In the genomic region with DNA sequence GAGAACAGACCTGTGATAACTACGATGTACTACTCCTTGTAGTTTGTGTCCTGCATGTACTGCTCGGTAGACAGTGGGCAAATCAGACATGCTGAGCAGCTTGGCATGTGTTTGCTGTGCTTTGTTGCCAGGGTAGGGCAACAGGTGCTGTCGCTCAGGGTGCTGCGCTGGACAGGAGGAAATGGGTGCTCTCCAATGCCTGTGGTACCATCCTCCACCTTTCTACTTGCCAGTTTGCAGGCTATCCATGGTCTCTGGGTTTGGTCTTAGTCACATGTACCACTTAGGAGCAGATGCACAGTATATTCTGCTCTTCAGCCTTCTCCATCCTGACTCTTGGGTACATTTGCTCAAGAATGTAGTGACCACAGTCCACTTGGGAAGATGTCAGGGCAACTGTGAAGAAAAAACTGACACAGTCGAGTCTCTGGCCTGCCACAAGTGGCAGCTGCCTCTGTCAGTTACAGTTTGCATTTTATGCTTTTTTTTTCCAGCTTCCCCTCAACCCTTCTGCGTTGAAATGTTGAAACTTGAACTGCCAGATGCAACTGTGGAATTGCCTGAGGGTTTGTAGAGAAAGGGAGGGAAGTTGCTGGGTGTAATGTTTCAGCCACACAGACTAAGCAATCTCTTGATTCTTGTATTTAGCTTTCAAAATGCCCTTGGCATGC, we compare ENCODE assay signal across 9 mouse cellular contexts. TPM values are rescaled to one million over a fixed set of nuclear protein-coding genes. Genes with fewer than 3 reads are reported as not detected.
DNase-seq lines count a peak whose midpoint lies in the region; ATAC-seq lines count a peak whose summit lies in the region.
"Had no signal": no experiment of that assay in that cellular context is flagged by ENCODE, and none has a peak within 500 bp of the region (broad histone marks: within the 10 kb centered on the region; RNA-seq: fewer than 3 reads in every experiment).

No protein-coding gene starts in this region.

- no peaks in the 10 kb centered on the region; the same call in 1 of the 2 replicates for H3K36me3 ChIP-seq in neural tube, embryonic 11.5 days (ENCODE audit: control insufficient read depth, insufficient read depth, low read length)
- peaks cover 11% of the 10 kb centered on the region; the same call in 1 of the 2 replicates for H3K36me3 ChIP-seq in stomach, embryonic 14.5 days (ENCODE audit: control insufficient read depth, insufficient read depth, low read length)

- no peak overlapping the region for H3K9ac ChIP-seq in neural tube, embryonic 11.5 days (ENCODE audit: low read length)
- H3K9ac ChIP-seq in stomach, embryonic 14.5 days (replicated peaks; ENCODE audit: low read depth, low read length): 0 out of 2 replicates have a peak overlapping the region, but pooled peaks have one; percentile 3

- H3K4me2 ChIP-seq in neural tube, embryonic 11.5 days (ENCODE audit: low read depth): no peak overlapping the region
- H3K4me2 ChIP-seq in stomach, embryonic 14.5 days (replicated peaks; ENCODE audit: low read depth, low read length): no peak overlapping the region

- no peak overlapping the region for H3K4me3 ChIP-seq in neural tube, embryonic 11.5 days (ENCODE audit: low read depth, low read length)
- no peak overlapping the region for H3K4me3 ChIP-seq in stomach, embryonic 14.5 days (ENCODE audit: low read depth, low read length)

- DNase-seq in gastrocnemius, adult 18-20 months (ENCODE audit: low spot score): peak; percentile 56
- no peak for DNase-seq in gastrocnemius, postnatal 10 days
- no peak for DNase-seq in neural tube, embryonic 11.5 days (ENCODE audit: low spot score)
- DNase-seq in neural tube, embryonic 10.5 days (ENCODE audit: extremely low spot score, low spot score): no peak
- DNase-seq in gastrocnemius, postnatal 14 days: peak; percentile 37
- no peak for DNase-seq in left cerebral cortex, adult 8-10 months (ENCODE audit: low spot score in 2 of 2)
- no peak for DNase-seq in urinary bladder, postnatal 36 days (ENCODE audit: low spot score in 2 of 2)
- DNase-seq: kidney, adult 2 months had no signal

- H3K27me3 ChIP-seq in neural tube, embryonic 11.5 days (ENCODE audit: control insufficient read depth, insufficient read depth, low read length): no peaks in the 10 kb centered on the region
- no peaks in the 10 kb centered on the region for H3K27me3 ChIP-seq in stomach, embryonic 14.5 days (ENCODE audit: control insufficient read depth, insufficient read depth, low read length)

- 84% methylated on average over 6 of the region's 6 CpGs for WGBS in neural tube, embryonic 11.5 days
- 72% methylated on average over 6 of the region's 6 CpGs for WGBS in stomach, embryonic 14.5 days

- peak overlapping the region; percentile 23; the same call in 1 of the 2 replicates for H3K27ac ChIP-seq in neural tube, embryonic 11.5 days (ENCODE audit: low read depth, low read length)
- H3K27ac ChIP-seq in stomach, embryonic 14.5 days (ENCODE audit: low read length): no peak overlapping the region

- intact Hi-C loops in gastrocnemius, postnatal 14 days (cut with DNase I; ENCODE audit: low total_unique reads): no loop called here

- ATAC-seq in neural tube, embryonic 11.5 days (ENCODE audit: insufficient read depth, low FRiP score, low TSS enrichment): no peak
- ATAC-seq in stomach, embryonic 14.5 days (ENCODE audit: insufficient number of reproducible peaks, insufficient read depth, low FRiP score, low read depth): no peak

- peaks cover 6% of the 10 kb centered on the region for H3K4me1 ChIP-seq in neural tube, embryonic 11.5 days (ENCODE audit: control insufficient read depth, insufficient read depth, low read length)
- H3K4me1 ChIP-seq in stomach, embryonic 14.5 days (ENCODE audit: control insufficient read depth, insufficient read depth, low read length): 0 out of 2 replicates have a peak, but pooled peaks cover 2% of the 10 kb centered on the region

- no peaks in the 10 kb centered on the region for H3K9me3 ChIP-seq in neural tube, embryonic 11.5 days (ENCODE audit: control insufficient read depth, low read length)
- H3K9me3 ChIP-seq in stomach, embryonic 14.5 days (ENCODE audit: control insufficient read depth, low read depth, low read length): no peaks in the 10 kb centered on the region

RNA-seq across cellular contexts. Expression of a gene that starts 24.4 kb away (rescaled TPM):
- 10 to 100 TPM; 11.0 to 16.9 TPM for total RNA-seq in gastrocnemius, adult 18-20 months (2021)
- 10 to 100 TPM; 63.5 to 67.4 TPM for total RNA-seq in gastrocnemius, postnatal 10 days (2021)
- 19.5 and 21.5 TPM in 2 replicates for polyA plus RNA-seq in neural tube, embryonic 11.5 days (2014; fragmentation: Nextera tagmentation; extraction: Ambion mirVana)
- 10 to 100 TPM; 28.5 to 42.5 TPM for total RNA-seq in gastrocnemius, postnatal 14 days (2021)
- 21.6 and 25.0 TPM in 2 replicates for polyA plus RNA-seq in stomach, embryonic 14.5 days (2014; fragmentation: Nextera tagmentation; extraction: Ambion mirVana)
- total RNA-seq in left cerebral cortex, adult 8-10 months (2022): 1 to 10 TPM; 4.0 to 6.8 (median 4.9) TPM

RNA-seq across cellular contexts. Expression of a gene that starts 43.0 kb away (rescaled TPM):
- total RNA-seq in gastrocnemius, adult 18-20 months (2021): 1 to 10 TPM; 2.1 to 2.3 TPM
- 1 to 10 TPM; 1.5 to 2.9 TPM for total RNA-seq in gastrocnemius, postnatal 10 days (2021)
- 5.3 and 5.7 TPM in 2 replicates for polyA plus RNA-seq in neural tube, embryonic 11.5 days (2014; fragmentation: Nextera tagmentation; extraction: Ambion mirVana)
- 1 to 10 TPM; 1.5 to 2.0 TPM for total RNA-seq in gastrocnemius, postnatal 14 days (2021)
- 3.6 and 4.4 TPM in 2 replicates for polyA plus RNA-seq in stomach, embryonic 14.5 days (2014; fragmentation: Nextera tagmentation; extraction: Ambion mirVana)
- total RNA-seq in left cerebral cortex, adult 8-10 months (2022): 10 to 100 TPM in 2 of 4 experiments, 1 to 10 TPM in 2; 7.5 to 10.8 (median 9.9) TPM

RNA-seq across cellular contexts. Expression of a gene that starts 54.3 kb away (rescaled TPM):
- 1 to 10 TPM; 5.4 to 6.4 TPM for total RNA-seq in gastrocnemius, adult 18-20 months (2021)
- 1 to 10 TPM; 5.9 to 9.2 TPM for total RNA-seq in gastrocnemius, postnatal 10 days (2021)
- 11.0 and 12.9 TPM in 2 replicates for polyA plus RNA-seq in neural tube, embryonic 11.5 days (2014; fragmentation: Nextera tagmentation; extraction: Ambion mirVana)
- 1 to 10 TPM; 4.8 to 7.3 TPM for total RNA-seq in gastrocnemius, postnatal 14 days (2021)
- polyA plus RNA-seq in stomach, embryonic 14.5 days (2014; fragmentation: Nextera tagmentation; extraction: Ambion mirVana): 12.0 and 13.3 TPM in 2 replicates
- total RNA-seq in left cerebral cortex, adult 8-10 months (2022): 10 to 100 TPM; 16.6 to 17.9 (median 17.6) TPM

Comparison
In these comparisons a context has a peak if more than half of its experiments do, and no peak if none do; other contexts are left out.
1. DNase-seq: peak in gastrocnemius, adult 18-20 months (single experiment) and gastrocnemius, postnatal 14 days (single experiment); none in gastrocnemius, postnatal 10 days (single experiment), neural tube, embryonic 11.5 days (single experiment), neural tube, embryonic 10.5 days (single experiment), left cerebral cortex, adult 8-10 months (0 of 2) and urinary bladder, postnatal 36 days (0 of 2).